Mouse (Mus musculus) gastrocnemius, postnatal 14 days (tissue): ENCODE measurements at regions not wholly inside any gene's neighbourhood (a gene's known extent, or its start where the extent isn't known, plus 50 kb on each side); places are given as distances from the start of the nearest gene placed in this dataset.

Experiments used
- DNase-seq: peaks from one replicate; pipeline ENCODE4 v3.0.0; 2021; ENCODE audit warnings: mixed read lengths
- intact Hi-C: fragments of 180-260 bp; cut with DNase I; formaldehyde crosslinking; loops from one replicate; pipeline ENCODE4 v1.15.1; 2025; ENCODE audit warnings: low total_unique reads

GRCm38 (mm10) chr10:92007891-92008290 lies 714.3 kb downstream of the Nedd1 start:
- DNase-seq: peak; percentile 47
- intact Hi-C loops: no loop called here

GRCm38 (mm10) chr10:92006467-92006866 lies 715.8 kb downstream of the Nedd1 start:
- DNase-seq: no peak
- intact Hi-C loops: no loop called here

GRCm38 (mm10) chr10:91991040-91991439 lies 731.2 kb downstream of the Nedd1 start:
- DNase-seq: no peak
- intact Hi-C loops: no loop called here

- no peak for DNase-seq
- intact Hi-C loops: no loop called here
Observed at GRCm38 (mm10) chr10:91988364-91988763, 733.9 kb downstream of the Nedd1 start.

- intact Hi-C loops: no loop called here
- DNase-seq: no peak
Observed at GRCm38 (mm10) chr10:91979841-91980240, 742.4 kb downstream of the Nedd1 start.

GRCm38 (mm10) chr10:91971951-91972350 lies 750.3 kb downstream of the Nedd1 start:
- intact Hi-C loops: no loop called here
- no peak for DNase-seq

- no peak for DNase-seq
- intact Hi-C loops: no loop called here
Observed at GRCm38 (mm10) chr10:91967570-91968310, 754.5 kb downstream of the Nedd1 start.

GRCm38 (mm10) chr10:91959734-91960492 lies 762.3 kb downstream of the Nedd1 start:
- no peak for DNase-seq
- intact Hi-C loops: no loop called here

GRCm38 (mm10) chr10:91953078-91953477 lies 769.1 kb downstream of the Nedd1 start:
- intact Hi-C loops: no loop called here
- no peak for DNase-seq

GRCm38 (mm10) chr10:91923626-91924025 lies 742.5 kb upstream of the Tmpo start:
- intact Hi-C loops: no loop called here
- DNase-seq: no peak

- intact Hi-C loops: no loop called here
- no peak for DNase-seq
Observed at GRCm38 (mm10) chr10:91889864-91890263, 708.7 kb upstream of the Tmpo start.

GRCm38 (mm10) chr10:91888537-91888936 lies 707.4 kb upstream of the Tmpo start:
- peak; percentile 23 for DNase-seq

GRCm38 (mm10) chr10:91883155-91883554 lies 702.0 kb upstream of the Tmpo start:
- intact Hi-C loops: no loop called here
- no peak for DNase-seq

More at GRCm38 (mm10) chr10:91888537-91888936, 707.4 kb upstream of the Tmpo start:
- intact Hi-C loops: no loop called here

GRCm38 (mm10) chr10:91882481-91882880 lies 701.4 kb upstream of the Tmpo start:
- DNase-seq: no peak
- intact Hi-C loops: no loop called here

GRCm38 (mm10) chr10:91881521-91882228 lies 700.6 kb upstream of the Tmpo start:
- intact Hi-C loops: no loop called here
- no peak for DNase-seq

- intact Hi-C loops: no loop called here
Observed at GRCm38 (mm10) chr10:91875450-91875849, 694.3 kb upstream of the Tmpo start.

GRCm38 (mm10) chr10:91871244-91871643 lies 690.1 kb upstream of the Tmpo start:
- intact Hi-C loops: no loop called here
- no peak for DNase-seq

More at GRCm38 (mm10) chr10:91875450-91875849, 694.3 kb upstream of the Tmpo start:
- no peak for DNase-seq

GRCm38 (mm10) chr10:91858711-91859595 lies 677.8 kb upstream of the Tmpo start:
- intact Hi-C loops: no loop called here
- no peak for DNase-seq

- no peak for DNase-seq
- intact Hi-C loops: no loop called here
Observed at GRCm38 (mm10) chr10:91827074-91827473, 646.0 kb upstream of the Tmpo start.
